Mouse (Mus musculus): Measurements from ENCODE around the gene Inmt.

- TF ChIP-seq EP300 (IDR thresholded peaks at IDR 0.05; ENCODE audit: insufficient read depth, low read depth, low read length) = no peak
- no peak for TF ChIP-seq CTCF (IDR thresholded peaks at IDR 0.05; ENCODE audit: low read depth, low read length)
These were observed 36.5 kb downstream of the Inmt start for GRCm38 (mm10) chr6:55138343-55138742.
